Mouse (Mus musculus) stomach, embryonic 16.5 days (tissue): ENCODE data around the gene Rem2. TPM values are rescaled to one million over a fixed set of nuclear protein-coding genes. Genes with fewer than 3 reads are reported as not detected.
A peak's percentile ranks its signal among the peaks of the same experiment; 100 is the strongest.

ENCODE experiments used
- ATAC-seq: fragments of 200-750 bp; cut with Nextera tagmentation; 2 replicates; pipeline ENCODE4 v1.8.0; 2017; ENCODE audit warnings: moderate number of reproducible peaks, moderate TSS enrichment; ENCODE audit not compliant: insufficient read depth, low FRiP score
- H3K27ac ChIP-seq: fragments of 300-500 bp; sonication (generic); 2 replicates; pipeline ENCODE4 v1.5.1; 2014; ENCODE audit warnings: low read length
- H3K27me3 ChIP-seq: fragments of 300-500 bp; sonication (generic); 2 replicates; pipeline ENCODE4 v1.6.1; 2014; ENCODE audit warnings: low read length, control low read depth, mixed read lengths; ENCODE audit not compliant: control insufficient read depth, insufficient read depth
- H3K36me3 ChIP-seq: fragments of 300-500 bp; sonication (generic); 2 replicates; pipeline ENCODE4 v1.6.1; 2014; ENCODE audit warnings: low read length; ENCODE audit not compliant: control insufficient read depth, insufficient read depth
- H3K4me1 ChIP-seq: fragments of 300-500 bp; sonication (generic); 2 replicates; pipeline ENCODE4 v1.6.1; 2014; ENCODE audit warnings: low read length, control low read depth, mixed read lengths; ENCODE audit not compliant: control insufficient read depth, insufficient read depth
- H3K4me2 ChIP-seq: fragments of 300-500 bp; sonication (generic); 2 replicates; pipeline ENCODE4 v1.6.1; 2014; ENCODE audit warnings: low read depth, low read length, mixed read lengths
- H3K4me3 ChIP-seq: fragments of 300-500 bp; sonication (generic); replicated peaks from 2 replicates; pipeline ENCODE4 v1.5.1; 2014; ENCODE audit warnings: mild to moderate bottlenecking, low read length
- H3K9ac ChIP-seq: fragments of 300-500 bp; sonication (generic); 2 replicates; pipeline ENCODE4 v1.6.1; 2014; ENCODE audit warnings: low read length
- H3K9me3 ChIP-seq: fragments of 300-500 bp; sonication (generic); replicated peaks from 2 replicates; pipeline ENCODE4 v1.6.1; 2016; ENCODE audit warnings: low read length, control low read depth; ENCODE audit not compliant: control insufficient read depth
- WGBS: fragments of 180-500 bp; shearing (Covaris S2); extraction: QIAGEN DNeasy Blood & Tissue Kit; methylation state at CpG from one replicate; pipeline ENCODE4 v1.1.7; 2014; 5-methylcytosine and 5-hydroxymethylcytosine counted together
- polyA plus RNA-seq: library from polyadenylated mRNA; unstranded; fragments of >200 nt; fragmentation: Nextera tagmentation; extraction: Ambion mirVana; gene quantifications from 2 replicates; pipeline ENCODE4 v1.2.1, GENCODE M21; 2015

Rem2 gene
- polyA plus RNA-seq, 1 experiment from 2014 or later, result 1.5 TPM

DNA sequence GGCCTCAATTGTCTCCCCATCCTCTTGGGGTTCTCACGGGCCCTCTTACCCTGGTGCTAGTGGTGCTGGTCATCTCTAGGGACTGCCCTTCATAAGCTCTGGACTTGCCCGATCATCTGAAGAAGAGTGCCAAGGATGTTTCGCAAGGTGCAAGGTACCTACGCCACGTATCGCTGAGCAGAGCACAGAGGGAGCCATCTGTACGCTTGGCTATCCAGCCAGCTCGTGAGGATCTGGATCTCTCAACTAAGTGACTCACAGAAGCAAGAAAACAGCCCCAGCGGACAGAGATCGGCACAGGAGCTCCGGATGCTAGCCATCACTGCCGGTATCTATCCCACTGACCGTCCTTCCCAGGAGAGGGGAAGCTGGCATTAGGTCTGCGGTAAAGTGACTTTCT, 20.8 kb downstream of the Rem2 start:
- Histone ChIP-seq H3K9ac (no peak overlapping the region), H3K9me3 (no peaks in the 10 kb centered on the region), H3K27me3 (no peaks in the 10 kb centered on the region), H3K4me1 (no peaks in the 10 kb centered on the region), H3K4me3 (no peak overlapping the region), H3K4me2 (no peak overlapping the region), H3K36me3 (no peaks in the 10 kb centered on the region), H3K27ac (no peak overlapping the region)
- no peak for ATAC-seq
- 83% methylated on average over 14 of the region's 14 CpGs for WGBS

DNA sequence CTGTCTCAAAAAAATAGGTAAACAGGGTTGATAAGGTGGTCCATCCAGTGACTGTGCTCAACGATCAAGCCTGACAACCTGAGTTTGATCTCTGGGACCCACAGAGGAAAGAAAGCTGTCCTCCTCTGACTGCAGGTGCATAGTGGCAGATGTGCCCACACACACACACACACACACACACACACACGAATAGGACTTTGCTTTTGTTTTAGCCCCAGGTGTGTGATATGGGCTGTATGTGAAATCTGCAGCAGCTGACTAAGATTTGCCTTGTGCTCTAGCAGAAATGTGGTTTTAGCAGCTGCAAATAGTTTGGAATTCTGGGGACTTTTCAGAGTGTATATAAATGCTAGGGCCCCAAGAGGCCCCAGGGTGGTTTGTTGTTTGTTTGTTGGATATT, 23.4 kb downstream of the Rem2 start:
- no peaks in the 10 kb centered on the region for H3K9me3 ChIP-seq
- H3K4me2 ChIP-seq, result no peak overlapping the region
- H3K4me3 ChIP-seq, result no peak overlapping the region
- H3K9ac ChIP-seq, result no peak overlapping the region
- H3K36me3 ChIP-seq, result no peaks in the 10 kb centered on the region
- 57% methylated on average over 2 of the region's 2 CpGs for WGBS
- no peak for ATAC-seq
- H3K4me1 ChIP-seq, result no peaks in the 10 kb centered on the region
- no peak overlapping the region for H3K27ac ChIP-seq
- H3K27me3 ChIP-seq, result no peaks in the 10 kb centered on the region

DNA sequence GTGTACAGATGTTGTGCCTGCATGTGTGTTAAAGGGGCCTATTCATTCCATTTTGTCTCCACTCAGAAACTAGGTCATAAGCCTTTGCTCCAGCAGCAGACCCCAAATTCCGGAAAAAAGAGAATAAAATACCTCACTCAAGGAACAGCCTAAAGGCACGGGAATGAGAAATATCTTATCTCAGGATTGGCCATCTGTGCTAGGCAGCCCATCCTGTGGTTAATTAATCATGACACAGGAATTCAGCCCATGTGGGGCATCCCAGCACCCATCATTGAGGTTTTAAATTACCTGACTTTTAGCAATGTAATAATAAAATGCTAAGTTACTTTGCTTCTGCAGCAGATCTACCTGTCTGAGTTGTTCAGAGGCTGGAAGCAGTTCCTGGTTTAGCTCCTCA, 25.5 kb downstream of the Rem2 start:
- Histone ChIP-seq H3K4me1 (no peaks in the 10 kb centered on the region), H3K36me3 (no peaks in the 10 kb centered on the region), H3K27me3 (no peaks in the 10 kb centered on the region), H3K4me2 (no peak overlapping the region), H3K27ac (no peak overlapping the region), H3K4me3 (no peak overlapping the region), H3K9me3 (no peaks in the 10 kb centered on the region), H3K9ac (no peak overlapping the region)
- 55% methylated on average over 2 of the region's 2 CpGs for WGBS
- no peak for ATAC-seq

DNA sequence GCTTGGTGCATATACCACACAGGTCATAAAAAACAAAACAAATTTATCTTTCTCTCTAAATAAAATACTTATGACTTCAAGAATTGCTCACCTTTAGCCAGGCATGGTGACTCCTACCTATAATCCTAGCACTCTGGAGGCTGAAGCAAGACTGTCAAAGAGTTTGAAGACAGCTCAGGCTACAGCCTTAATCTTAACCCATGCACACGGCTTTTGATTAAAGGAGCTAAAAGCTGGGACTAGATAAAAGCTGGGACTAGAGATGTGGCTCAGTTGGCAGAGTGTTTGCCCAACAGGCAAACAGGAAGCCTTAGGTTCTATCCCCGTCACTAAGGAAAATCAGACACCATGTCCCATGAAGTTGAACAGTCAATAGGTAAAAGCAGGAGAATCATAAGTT, 27.2 kb downstream of the Rem2 start:
- H3K9ac ChIP-seq, result no peak overlapping the region
- no peaks in the 10 kb centered on the region for H3K9me3 ChIP-seq
- H3K4me2 ChIP-seq, result no peak overlapping the region
- H3K4me3 ChIP-seq, result no peak overlapping the region
- no peak overlapping the region for H3K27ac ChIP-seq
- WGBS, result 75% methylated on average over 2 of the region's 2 CpGs
- ATAC-seq, result no peak
- peaks cover 5% of the 10 kb centered on the region; the same call in 1 of the 2 replicates for H3K36me3 ChIP-seq
- no peaks in the 10 kb centered on the region for H3K27me3 ChIP-seq
- no peaks in the 10 kb centered on the region for H3K4me1 ChIP-seq

DNA sequence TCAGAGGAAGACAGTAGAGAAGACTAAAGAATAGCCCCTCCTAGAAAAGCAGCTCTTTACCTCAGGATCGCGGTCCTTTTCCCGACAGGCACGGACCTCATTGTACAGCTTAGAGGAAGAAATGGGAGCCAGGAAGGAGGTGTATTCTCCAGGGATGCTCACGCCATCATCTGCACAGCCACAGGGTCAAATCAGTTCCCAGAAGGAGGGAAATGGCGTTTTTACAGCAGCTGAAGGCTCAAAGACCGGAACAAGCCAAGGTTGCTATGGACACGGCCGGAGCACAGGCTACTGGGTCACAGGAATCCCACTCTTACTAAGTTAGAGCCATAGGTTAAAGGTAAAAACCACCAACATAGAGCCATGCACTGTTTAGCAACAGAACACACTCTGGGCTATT, 33.9 kb downstream of the Rem2 start:
- Histone ChIP-seq H3K36me3 (peaks cover 61% of the 10 kb centered on the region), H3K9me3 (no peaks in the 10 kb centered on the region; the same call in 1 of the 2 replicates), H3K4me3 (no peak overlapping the region), H3K27ac (no peak overlapping the region), H3K4me1 (no peaks in the 10 kb centered on the region), H3K27me3 (no peaks in the 10 kb centered on the region), H3K4me2 (no peak overlapping the region), H3K9ac (no peak overlapping the region)
- 88% methylated on average over 9 of the region's 9 CpGs for WGBS
- ATAC-seq, result no peak

DNA sequence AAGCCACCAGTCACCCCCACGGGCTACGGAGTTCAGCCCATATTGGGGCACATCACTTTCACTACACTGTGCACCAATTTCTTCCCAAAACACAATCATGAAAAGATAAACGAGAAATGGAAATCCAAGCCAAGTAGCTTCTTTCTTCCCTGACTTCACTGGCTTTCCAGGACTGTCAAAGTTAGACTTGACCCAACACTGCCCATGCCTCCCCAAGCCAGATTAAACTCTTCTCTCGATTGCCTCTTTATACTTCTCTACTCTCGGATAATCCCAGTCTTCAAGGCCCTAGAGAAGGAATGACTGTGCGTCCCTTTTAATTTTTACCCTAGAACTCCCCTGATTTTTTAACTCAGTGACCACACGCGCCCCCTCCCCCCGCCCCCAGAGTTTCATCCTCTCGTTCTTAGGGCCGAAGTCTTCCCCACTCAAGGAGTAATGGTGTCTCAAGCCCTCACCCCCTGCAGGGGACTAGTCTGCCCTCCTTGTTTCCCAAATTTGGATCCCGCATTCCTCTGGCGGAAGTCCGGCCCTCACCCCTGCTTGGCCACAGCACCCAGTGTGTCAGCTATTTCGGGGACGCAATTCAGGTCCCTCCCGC, 40.9 kb downstream of the Rem2 start:
- Histone ChIP-seq H3K9ac (peak overlapping the region; percentile 88), H3K27ac (peak overlapping the region; percentile 76), H3K4me3 (peak overlapping the region; percentile 86), H3K9me3 (no peaks in the 10 kb centered on the region; the same call in 1 of the 2 replicates), H3K4me1 (peaks cover 14% of the 10 kb centered on the region), H3K36me3 (peaks cover 28% of the 10 kb centered on the region), H3K4me2 (peak overlapping the region; percentile 88), H3K27me3 (no peaks in the 10 kb centered on the region)
- ATAC-seq, result no peak; the same call in 1 of the 2 replicates
- 2% methylated on average over 17 of the region's 17 CpGs for WGBS

DNA sequence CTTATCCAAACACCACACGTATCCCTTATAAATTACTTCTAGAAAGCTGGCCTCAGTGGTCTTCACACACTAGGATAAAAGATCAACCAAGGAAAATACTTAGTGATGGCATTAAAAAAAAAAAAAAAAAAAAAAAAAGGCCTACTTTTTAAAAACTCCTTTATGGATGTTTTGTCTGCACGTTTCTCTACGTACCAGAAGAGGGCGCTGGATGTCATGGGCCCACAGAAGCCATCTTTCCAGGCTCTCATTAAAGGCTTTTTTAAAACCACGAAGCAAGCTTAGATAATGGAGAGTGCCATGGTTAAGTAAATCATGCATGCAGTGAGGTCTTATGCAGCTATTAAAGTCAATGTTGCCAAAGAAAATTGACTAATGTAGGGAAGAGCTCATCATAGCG, 47.7 kb downstream of the Rem2 start:
- no peak overlapping the region for H3K4me3 ChIP-seq
- H3K27me3 ChIP-seq, result no peaks in the 10 kb centered on the region
- no peak overlapping the region for H3K9ac ChIP-seq
- H3K36me3 ChIP-seq, result no peaks in the 10 kb centered on the region
- peaks cover 9% of the 10 kb centered on the region for H3K4me1 ChIP-seq
- no peak for ATAC-seq
- H3K4me2 ChIP-seq, result no peak overlapping the region
- H3K27ac ChIP-seq, result no peak overlapping the region
- H3K9me3 ChIP-seq, result no peaks in the 10 kb centered on the region
- 27% methylated on average over 6 of the region's 6 CpGs for WGBS

DNA sequence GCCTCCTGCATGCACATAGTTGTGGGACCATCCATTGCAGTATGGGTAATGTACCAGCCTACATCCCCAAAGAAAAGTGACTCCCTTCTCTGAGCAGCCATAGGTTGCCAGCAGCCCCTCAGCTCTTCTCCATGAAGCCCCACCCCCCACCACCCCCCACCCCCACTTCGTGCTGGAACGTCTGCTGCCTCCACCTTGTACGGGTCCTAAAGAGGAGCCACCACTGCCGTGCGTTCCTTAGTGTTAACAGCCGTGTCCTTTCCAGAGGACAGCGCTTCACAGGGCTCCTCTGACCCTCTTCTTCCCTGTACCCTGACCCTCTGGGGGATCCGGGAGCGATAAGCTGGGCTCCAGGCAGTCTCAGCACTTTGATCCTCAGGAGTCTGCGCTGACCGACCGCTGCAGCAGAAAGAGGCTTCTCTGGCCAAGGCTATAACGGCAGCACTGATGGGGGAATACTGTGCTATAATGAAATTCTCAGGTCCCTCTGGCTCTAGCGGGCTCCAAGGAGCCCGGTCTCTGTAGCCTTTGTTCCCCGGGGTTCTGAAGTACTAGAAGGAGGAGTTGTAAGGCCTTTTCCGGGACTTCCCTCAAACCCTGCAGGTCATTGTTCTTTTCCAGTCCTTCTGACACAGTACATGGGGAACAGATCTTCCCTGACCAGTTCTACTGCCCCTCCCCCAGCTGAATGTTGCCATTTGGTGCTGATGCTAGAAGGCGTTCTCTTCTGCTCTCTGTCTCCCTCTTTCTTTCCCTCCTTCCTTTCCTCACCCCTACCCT, 51.5 kb downstream of the Rem2 start:
- Histone ChIP-seq H3K9ac (peak overlapping the region; percentile 70), H3K36me3 (no peaks in the 10 kb centered on the region), H3K4me2 (peak overlapping the region; percentile 62), H3K4me1 (peaks cover 11% of the 10 kb centered on the region), H3K27me3 (no peaks in the 10 kb centered on the region), H3K27ac (peak overlapping the region; percentile 38; the same call in 1 of the 2 replicates), H3K9me3 (no peaks in the 10 kb centered on the region), H3K4me3 (peak overlapping the region; percentile 43)
- 2% methylated on average over 18 of the region's 18 CpGs for WGBS
- peak; percentile 73; the same call in 1 of the 2 replicates for ATAC-seq

DNA sequence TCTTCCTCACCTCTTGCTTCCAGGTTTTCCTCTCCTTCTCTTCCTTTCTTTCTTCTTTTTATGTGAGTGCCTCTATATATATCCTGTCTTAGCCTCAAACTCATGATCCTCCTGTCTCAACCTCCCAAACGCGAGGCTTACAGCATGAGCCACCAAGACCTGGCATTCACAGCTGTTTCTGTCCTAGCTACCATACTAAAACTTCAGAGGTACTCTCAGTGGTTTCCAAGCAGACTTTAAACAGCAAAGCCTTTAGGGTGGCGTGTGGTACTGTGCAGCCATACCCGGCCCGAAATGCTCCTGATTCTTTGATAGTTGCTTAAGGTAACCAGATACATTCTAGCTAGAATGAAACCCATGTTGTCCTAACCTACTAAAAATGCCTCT, 52.1 kb downstream of the Rem2 start:
- 18% methylated on average over 5 of the region's 5 CpGs for WGBS
- no peaks in the 10 kb centered on the region for H3K27me3 ChIP-seq
- no peak for ATAC-seq

More for the DNA sequence above, 52.1 kb downstream of the Rem2 start:
- H3K4me2 ChIP-seq, result peak overlapping the region; percentile 62
- no peak overlapping the region for H3K27ac ChIP-seq
- no peaks in the 10 kb centered on the region for H3K9me3 ChIP-seq
- no peak overlapping the region for H3K4me3 ChIP-seq
- peaks cover 11% of the 10 kb centered on the region for H3K4me1 ChIP-seq
- H3K36me3 ChIP-seq, result no peaks in the 10 kb centered on the region
- H3K9ac ChIP-seq, result no peak overlapping the region
